Comparison of ENCODE assay signal across 14 mouse cellular contexts in the genomic region with DNA sequence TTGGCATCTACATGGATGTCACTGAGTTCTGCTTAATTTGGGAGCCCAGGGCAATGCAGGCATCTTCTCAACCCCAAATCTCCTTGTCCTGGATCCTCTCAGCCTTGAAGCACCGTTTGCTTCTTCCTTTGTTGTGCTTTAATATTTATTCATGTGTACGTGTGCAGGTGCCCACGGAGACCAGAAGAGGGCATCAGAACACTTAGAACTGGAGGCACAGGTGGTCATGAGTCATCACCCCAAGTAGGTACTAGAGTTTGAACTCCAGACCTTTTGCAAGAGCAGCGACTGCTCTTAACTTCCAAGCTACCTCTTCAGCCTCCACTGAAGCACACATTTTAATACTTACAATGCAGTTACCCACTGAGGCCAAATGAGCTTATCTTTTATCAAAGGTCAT.
DNase-seq lines count a peak whose midpoint lies in the region; TF ChIP-seq lines count a peak whose summit lies in the region.
"Had no signal": no experiment of that assay in that cellular context is flagged by ENCODE, and none has a peak within 500 bp of the region (broad histone marks: within the 10 kb centered on the region; RNA-seq: fewer than 3 reads in every experiment).

No protein-coding gene starts in this region.

- H3K27ac ChIP-seq in gastrocnemius, adult 2 months: no peak overlapping the region
- H3K27ac ChIP-seq: heart, adult 2 months; intestine, embryonic 15.5 days; limb, embryonic 13.5 days had no signal

- no peak for TF ChIP-seq CTCF in gastrocnemius, adult 2 months (IDR thresholded peaks at IDR 0.05)

- H3K4me3 ChIP-seq in gastrocnemius, adult 2 months: no peak overlapping the region
- H3K4me3 ChIP-seq: heart, adult 2 months; intestine, embryonic 15.5 days; limb, embryonic 13.5 days had no signal

- peak; percentile 3 to 7 for DNase-seq in kidney, postnatal 36 days
- DNase-seq in kidney, postnatal 14 days: no peak
- DNase-seq in 3T3-L1 (ENCODE audit: low read depth, low spot score) (peak; percentile 33), 416B (ENCODE audit: low read depth) (peak; percentile 43), ZHBTc4 (ENCODE audit: low read depth, low spot score) (peak; percentile 49)
- DNase-seq in gastrocnemius, postnatal 25 days: no peak
- DNase-seq in thymus, postnatal 36 days: no peak
- DNase-seq in gastrocnemius, adult 2 months: no peak
- DNase-seq: adrenal gland, adult 2 months; heart, adult 2 months; heart, postnatal 4 days; layer of hippocampus, postnatal 36 days had no signal

- intact Hi-C loops in gastrocnemius, adult 2 months (cut with DNase I): no loop called here

Comparison
In these comparisons a context has a peak if more than half of its experiments do, and no peak if none do; other contexts are left out.
1. DNase-seq: peak in kidney, postnatal 36 days (2 of 2), 3T3-L1 (single experiment), 416B (single experiment) and ZHBTc4 (single experiment); none in kidney, postnatal 14 days (single experiment), gastrocnemius, postnatal 25 days (single experiment), thymus, postnatal 36 days (0 of 2) and gastrocnemius, adult 2 months (single experiment).